Mouse (Mus musculus) central nervous system, embryonic 11.5 days (tissue): ENCODE data around the gene Rassf1. TPM values are rescaled to one million over a fixed set of nuclear protein-coding genes. Genes with fewer than 3 reads are reported as not detected.

Experiments used
- polyA plus RNA-seq: library from polyadenylated mRNA; depleted of rRNA; stranded (reverse); fragments of >200 nt; gene quantifications from 2 replicates; pipeline ENCODE4 v1.2.3, GENCODE M21; 2012; rRNA removed

Gene Rassf1
- 47.5 and 79.5 TPM in 2 replicates for polyA plus RNA-seq

DNA sequence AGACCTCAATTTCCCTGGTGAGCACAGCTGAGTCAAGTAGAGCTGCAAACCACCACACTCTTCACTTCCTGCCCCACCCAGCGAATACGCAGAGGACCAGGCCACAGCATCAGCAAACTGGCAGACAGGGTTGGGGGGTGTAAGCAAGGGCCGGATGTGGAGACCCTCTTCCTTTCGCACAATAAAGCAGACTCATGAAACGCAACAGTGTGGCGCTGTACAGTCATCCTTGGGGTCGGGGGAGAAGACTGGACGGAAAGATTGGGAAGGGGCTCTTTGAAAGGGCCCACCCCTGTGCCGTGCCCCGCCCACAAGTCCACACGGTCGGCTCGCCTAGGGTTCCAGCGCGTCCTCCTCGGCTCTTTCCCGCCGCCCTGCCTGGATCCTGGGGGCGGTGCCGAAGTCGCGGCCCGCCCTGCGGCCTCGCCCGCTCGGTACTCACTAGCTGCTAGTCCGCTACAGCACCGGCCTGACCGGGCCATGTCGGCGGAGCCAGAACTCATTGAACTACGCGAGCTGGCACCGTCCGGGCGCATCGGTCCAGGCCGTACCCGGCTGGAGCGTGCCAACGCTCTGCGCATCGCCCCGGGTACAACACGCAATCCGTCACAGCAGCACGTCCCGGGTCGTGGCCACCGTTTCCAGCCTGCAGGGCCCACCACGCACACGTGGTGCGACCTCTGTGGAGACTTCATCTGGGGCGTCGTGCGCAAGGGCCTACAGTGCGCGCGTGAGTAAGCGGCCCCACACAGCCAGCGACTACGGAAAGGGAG, at the start of gene Rassf1:
Gene Rassf1, plus strand, starts transcription at position 439 of the 773 bp plus-strand sequence.

DNA sequence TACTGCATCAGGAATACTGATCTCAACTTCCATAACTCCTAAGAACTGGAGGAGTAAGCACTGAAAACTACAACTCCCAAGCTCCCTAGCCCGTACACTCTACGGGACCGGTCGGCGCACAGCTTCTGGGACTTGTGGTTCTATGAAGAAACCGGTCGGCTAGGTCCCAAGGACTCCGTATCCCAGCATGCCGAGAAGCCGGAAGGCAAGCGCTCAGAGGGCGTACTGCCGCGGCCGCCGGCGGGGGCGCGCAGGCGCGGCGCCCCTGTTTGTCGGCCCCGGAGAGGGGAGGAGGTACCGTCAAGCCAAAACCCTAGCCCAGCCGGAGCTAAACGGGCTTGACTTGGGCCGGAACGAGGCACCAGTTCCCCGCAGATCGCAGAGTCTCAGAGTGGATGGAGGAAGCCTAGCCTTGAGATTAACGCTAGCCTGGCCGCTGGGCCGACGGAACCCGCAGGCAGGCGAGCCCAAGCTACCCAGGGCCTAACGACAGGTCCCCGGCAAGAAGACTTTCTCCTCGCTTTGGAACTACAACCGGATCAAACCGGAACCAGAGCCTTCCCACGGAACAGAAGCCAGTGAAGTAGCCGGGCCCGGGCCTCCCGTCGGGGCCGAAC, 17.5 kb upstream of the Rassf1 start, which contains the start of gene Tmem115:
Gene Tmem115, plus strand, starts transcription at position 155 of the 617 bp plus-strand sequence.

DNA sequence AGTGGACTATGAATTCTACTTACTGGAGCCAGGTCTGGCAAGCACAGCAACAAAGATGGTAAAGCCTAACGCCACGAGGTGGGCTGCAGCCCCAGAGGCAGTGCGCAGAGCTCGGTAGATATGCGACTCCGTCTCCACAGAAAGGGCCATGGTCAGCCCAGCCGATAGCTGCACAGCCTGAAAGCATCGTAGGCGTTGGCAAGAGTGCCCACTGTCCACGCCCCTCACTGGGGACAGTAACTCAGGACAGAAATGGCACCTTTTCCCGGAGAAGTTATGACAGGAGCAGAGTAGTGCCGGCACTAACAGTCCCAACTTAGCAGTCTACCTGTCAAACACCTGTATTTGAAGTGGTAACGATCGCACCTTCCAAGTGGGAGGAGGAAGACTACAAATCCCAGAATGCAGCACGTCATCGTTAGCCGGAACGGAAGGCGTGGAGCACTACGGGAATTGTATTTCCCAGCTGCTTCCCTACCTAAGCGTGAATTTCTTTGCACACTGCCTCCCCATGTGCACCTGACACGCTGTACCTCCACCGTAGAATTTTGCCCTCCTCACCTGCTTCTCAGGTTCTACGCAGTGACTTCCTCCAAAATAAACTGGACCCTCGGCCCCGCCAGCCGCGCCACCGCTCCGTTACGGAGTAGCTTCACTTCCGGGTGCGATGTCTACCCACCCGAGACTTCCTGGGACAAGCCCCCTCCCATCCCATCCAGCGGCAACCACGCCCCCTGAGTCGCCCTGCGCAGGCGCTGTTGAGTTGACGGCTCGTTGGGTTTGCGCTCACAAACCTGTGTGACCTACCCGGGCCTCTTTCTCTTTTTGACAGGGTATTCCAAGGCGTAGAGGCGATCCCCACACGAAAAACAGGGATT, 9.6 kb upstream of the Rassf1 start, which contains the start of the genes Cyb561d2 and Nprl2:
Gene Cyb561d2, minus strand, starts transcription at position 720 of the 878 bp plus-strand sequence.
Gene Nprl2, plus strand, starts transcription at position 753 of the 878 bp plus-strand sequence.

DNA sequence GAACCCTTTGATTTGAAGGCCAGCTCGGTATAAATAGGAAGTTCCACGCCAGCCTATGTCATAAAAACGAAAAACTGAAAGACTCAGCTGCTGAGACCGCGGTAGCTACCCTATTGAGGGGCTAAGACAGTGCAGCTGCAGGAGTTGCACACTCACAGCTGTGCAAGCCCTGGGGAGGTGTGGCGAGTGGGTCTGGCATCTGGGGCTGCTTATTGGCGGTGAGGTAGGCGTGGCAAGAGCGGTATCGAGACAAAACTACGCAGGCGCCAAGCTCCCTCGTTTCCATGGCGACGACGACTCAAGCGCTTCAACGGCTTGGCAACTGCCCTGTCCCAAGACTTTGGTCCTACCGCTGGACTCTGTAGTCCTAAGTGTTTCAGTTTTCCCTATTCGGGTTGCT, 4.3 kb upstream of the Rassf1 start, which contains the start of gene Zmynd10:
Gene Zmynd10, plus strand, starts transcription at position 273 of the 400 bp plus-strand sequence.

DNA sequence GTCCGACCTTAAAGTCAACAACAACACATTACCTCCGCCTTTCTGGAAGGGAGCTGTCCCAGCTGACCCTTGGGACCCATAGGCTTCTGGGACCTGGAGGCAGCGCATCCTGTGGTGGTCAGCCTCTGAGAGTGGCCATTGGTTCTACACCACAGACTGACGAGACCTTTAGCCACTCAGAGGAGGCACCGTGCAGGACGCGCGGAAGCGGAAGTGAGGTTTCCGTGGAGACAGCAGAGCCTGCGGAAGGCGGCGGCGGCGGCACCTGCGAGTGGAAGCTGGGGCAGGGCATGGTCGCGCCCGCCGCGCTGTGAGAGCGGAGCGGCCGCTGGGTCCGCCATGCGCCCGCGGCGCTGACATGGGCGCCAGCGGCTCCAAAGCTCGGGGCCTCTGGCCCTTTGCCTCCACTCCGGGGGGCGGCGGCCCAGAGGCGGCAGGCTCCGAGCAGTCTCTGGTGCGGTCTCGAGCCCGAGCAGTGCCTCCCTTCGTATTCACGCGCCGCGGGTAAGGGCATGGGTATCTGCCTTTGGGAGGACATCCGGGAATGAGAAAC, 11.8 kb downstream of the Rassf1 start, which contains the start of gene Tusc2:
Gene Tusc2, plus strand, starts transcription at position 227 of the 553 bp plus-strand sequence.

DNA sequence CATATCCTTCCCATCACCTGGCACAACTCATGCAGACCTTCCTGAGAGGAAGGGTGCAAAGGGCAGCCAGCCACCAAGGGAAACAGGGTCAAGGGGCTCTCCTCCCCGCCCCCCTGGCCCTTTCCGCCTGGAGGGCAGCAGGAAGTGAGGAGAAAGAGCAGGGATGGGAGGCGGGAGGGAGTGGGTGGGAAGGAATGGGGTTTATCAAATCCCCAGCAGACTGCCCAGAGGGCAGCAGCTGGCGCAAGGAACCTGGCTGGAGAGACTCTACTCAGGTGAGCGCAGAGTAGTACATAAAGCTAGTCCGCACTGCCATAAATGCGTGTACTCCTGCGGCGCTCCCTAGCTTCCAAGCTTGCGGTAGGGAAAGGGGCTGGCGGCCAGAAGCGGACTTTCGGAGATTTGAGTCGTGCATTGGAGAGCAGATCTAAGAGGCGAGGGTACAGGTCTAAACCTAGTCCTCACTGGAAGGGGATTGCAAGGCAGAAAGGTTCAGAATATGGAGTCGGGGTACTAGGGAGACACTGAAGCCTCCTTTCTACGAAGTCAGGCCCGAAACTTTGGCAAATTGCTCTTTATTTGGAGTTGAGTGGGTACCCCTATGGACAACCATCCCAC, 16.5 kb downstream of the Rassf1 start, which contains the start of gene Hyal2:
Gene Hyal2, plus strand, starts transcription at position 244 of the 618 bp plus-strand sequence.

DNA sequence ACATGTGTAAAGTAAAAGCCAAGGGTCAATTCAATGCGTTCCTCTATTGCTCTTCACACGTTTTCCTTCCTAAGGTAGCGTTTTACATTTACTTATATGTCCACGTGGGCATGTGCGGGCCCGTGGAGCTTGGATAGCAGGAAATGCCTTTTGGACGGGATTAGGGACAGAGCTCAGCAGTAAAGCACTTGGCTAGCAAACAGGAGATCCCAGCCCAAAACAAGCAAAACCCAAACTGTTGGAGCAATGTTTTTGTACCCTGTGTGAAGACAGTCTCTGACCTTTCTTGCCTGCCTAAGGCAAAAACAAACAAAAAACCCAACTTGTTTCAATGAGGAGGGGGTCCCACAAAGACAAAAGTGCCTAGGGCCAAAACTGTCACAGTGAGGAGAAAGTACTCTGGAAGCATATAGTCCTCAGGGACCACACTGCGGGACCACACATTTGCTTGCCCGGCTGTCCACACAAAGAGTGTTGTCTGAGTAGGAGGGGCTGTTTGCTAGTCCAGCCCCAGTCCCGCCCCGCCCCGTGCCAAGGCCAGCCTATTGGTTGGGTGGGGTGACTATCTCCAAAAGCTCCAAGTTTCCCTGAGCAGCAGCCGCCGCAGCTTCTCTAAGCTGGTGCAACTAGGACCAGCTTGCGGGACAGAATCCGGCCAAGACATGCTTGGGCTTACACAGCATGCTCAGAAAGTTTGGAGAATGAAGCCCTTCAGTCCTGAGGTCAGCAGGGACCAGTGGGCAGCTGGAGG, 25.2 kb downstream of the Rassf1 start, which contains the start of gene Hyal1:
Gene Hyal1, plus strand, starts transcription at position 571 of the 751 bp plus-strand sequence.

DNA sequence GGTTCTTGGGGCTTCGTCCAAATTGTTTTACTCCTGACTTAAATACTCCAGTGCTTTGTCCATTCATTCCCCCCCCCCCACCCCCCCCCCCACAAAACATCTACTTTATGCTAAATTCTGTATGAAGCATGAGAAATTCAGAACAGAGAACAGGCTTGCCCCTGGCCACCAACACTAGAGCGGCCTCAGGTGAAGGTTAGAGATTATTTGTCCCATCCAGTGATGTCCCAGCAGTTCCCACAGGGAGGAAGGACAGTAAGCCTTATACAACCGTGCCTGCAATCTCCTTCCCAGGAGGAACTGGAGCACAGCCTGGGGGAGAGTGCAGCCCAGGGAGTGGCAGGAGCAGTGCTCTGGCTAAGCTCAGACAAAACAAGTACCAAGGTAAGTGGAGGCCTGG, 27.2 kb downstream of the Rassf1 start, which contains the start of gene Naa80:
Gene Naa80, plus strand, starts transcription at position 301 of the 400 bp plus-strand sequence.

DNA sequence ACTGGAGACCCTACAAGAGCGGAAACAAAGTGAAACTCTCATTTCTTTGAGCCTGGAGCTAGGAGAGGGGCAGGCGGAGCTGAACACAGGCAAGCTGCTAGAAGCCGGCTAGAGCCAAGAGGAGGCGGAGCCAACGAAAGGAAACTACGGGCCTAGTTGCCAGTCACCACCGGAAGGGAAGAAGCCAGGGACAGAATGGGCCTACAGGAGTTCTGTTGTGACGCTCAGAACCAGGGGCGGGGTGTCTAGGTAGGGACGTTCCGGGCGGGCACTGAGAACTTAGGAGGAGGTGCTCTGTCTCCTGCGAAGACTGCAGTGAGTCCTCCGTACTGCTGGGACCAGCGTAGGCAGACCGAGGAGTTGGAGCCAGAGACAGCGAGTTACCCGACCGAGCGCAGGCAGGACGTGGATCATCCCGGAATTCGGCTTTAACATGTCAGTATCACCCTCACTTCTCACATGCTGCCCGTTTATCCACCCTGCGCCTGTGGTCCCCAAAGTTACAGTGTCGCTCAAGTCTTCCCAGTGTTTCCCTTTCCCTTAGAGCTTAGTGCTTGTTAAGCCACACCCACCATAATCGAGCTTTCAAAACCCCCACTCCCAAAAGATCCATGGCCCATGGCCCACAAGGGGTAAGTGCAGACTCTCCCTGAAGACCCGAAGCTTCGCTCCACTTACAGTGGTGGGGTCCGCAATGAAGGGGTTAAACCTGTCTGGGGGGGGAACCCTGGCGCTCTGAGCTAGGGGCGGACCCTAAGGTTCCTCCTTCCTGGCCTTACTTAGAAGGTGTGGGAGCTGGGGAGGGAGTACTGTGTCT, 29.4 kb downstream of the Rassf1 start, which contains the start of gene Hyal3:
Gene Hyal3, plus strand, starts transcription at position 318 of the 817 bp plus-strand sequence.

DNA sequence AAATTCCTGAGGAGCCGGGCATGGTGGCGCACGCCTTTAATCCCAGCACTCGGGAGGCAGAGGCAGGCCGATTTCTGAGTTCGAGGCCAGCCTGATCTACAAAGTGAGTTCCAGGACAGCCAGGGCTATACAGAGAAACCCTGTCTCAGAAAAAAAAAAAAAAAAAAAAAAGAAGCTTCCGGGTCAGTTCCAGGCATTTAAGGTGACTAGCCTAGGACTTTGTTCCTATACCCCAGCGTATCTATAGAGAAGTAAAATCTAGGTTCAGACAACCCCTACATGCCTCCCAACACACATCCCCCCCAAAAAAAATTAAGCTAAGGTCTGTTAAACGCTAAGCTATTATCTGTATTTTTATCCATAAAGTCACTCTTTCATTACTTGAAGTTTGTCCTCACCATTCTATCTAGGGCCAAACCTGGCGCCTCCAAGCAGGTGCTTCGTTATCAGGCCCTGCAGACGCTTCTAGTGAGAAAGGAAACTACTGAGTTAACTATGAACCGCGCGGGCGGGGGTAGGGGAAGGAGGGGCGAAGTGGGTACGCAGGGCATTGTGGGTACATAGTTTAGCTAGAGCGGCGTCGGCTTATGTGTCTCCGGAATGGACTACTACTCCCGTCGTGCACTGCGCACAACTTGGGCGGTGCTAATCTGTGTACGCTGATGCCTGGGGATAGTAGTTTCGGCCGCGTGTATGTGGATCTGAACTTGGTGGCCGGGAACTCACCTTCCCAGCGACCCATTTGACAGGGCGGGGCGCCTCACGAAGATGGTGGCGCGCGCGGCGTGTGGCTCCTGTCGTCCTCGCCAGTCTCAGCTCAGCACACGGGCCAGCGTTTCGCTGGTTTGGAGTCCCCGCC, 35.8 kb downstream of the Rassf1 start, which contains the start of gene Ifrd2:
Gene Ifrd2, plus strand, starts transcription at position 669 of the 859 bp plus-strand sequence.

DNA sequence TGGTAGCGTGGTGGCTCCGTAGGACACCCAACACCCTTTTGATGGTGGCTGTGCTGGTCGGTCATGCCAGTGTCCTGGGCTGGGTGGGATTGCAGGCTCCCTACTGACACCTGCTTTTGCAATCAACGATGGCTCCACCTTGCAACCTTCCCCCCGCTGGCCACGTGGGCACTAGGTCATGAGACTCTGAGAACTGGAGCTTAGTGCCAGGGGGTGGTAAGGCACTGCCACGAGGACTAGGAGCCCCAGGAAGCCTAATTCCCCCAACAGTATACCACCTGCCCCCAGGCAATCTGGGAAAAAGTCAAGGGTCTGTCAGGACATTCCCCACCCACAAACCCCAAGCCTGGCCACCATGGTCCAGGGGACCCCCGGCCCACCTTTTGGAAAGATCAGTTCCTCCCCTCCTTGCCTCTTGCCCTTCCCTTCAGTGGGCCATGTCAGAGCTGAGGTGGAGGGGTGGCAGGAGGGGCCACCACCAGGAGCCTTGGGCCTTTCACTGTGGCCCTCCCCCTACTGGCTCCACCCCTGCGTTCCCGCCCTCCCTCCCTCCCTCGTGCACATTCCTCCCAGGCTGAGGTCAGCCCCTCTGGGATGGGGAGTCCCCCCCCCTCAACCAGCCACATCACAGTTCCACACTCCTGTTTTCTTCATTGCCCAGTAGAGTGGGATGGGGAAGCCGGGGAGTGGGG, 57.5 kb downstream of the Rassf1 start, which contains the start of gene Sema3b:
Gene Sema3b, minus strand, starts transcription at position 489 of the 692 bp plus-strand sequence.

Other genes starting within 250 kb of the Rassf1 start
- gene Hemk1, start 213.2 kb upstream of the Rassf1 start, polyA plus RNA-seq, result 20.2 and 25.9 TPM in 2 replicates
- gene 6430571L13Rik, start 211.0 kb upstream of the Rassf1 start, polyA plus RNA-seq, result 1.6 and 2.2 TPM in 2 replicates
- 27.9 and 45.8 TPM in 2 replicates for gene Cacna2d2, start 151.9 kb upstream of the Rassf1 start, polyA plus RNA-seq
- gene Tmem115, start 17.6 kb upstream of the Rassf1 start, polyA plus RNA-seq, result 21.1 and 23.1 TPM in 2 replicates
- 13.6 and 13.9 TPM in 2 replicates for gene Cyb561d2, start 9.4 kb upstream of the Rassf1 start, polyA plus RNA-seq
- 31.2 and 44.2 TPM in 2 replicates for gene Nprl2, start 9.3 kb upstream of the Rassf1 start, polyA plus RNA-seq
- 2.2 and 3.4 TPM in 2 replicates for gene Zmynd10, start 4.3 kb upstream of the Rassf1 start, polyA plus RNA-seq
- 48.6 and 54.3 TPM in 2 replicates for gene Tusc2, start 11.7 kb downstream of the Rassf1 start, polyA plus RNA-seq
- 53.1 and 77.8 TPM in 2 replicates for gene Hyal2, start 16.4 kb downstream of the Rassf1 start, polyA plus RNA-seq
- 5.0 and 8.1 TPM in 2 replicates for gene Hyal1, start 25.4 kb downstream of the Rassf1 start, polyA plus RNA-seq
- gene Naa80, start 27.3 kb downstream of the Rassf1 start, polyA plus RNA-seq, result 17.3 and 24.5 TPM in 2 replicates
- gene Hyal3, start 29.3 kb downstream of the Rassf1 start, polyA plus RNA-seq, result 0.61 and 0.80 TPM in 2 replicates
- gene Ifrd2, start 36.1 kb downstream of the Rassf1 start, polyA plus RNA-seq, result 37.6 and 48.8 TPM in 2 replicates
- gene Sema3b, start 57.7 kb downstream of the Rassf1 start, polyA plus RNA-seq, result 3.2 and 5.4 TPM in 2 replicates
- 576 and 905 TPM in 2 replicates for gene Gnai2, start 83.8 kb downstream of the Rassf1 start, polyA plus RNA-seq
- 11.8 and 17.3 TPM in 2 replicates for gene Slc38a3, start 118.0 kb downstream of the Rassf1 start, polyA plus RNA-seq
- 0.21 and 0.30 TPM in 2 replicates for gene Gnat1, start 128.2 kb downstream of the Rassf1 start, polyA plus RNA-seq
- gene Sema3f, start 158.9 kb downstream of the Rassf1 start, polyA plus RNA-seq, result 65.6 and 115 TPM in 2 replicates
- 180 and 206 TPM in 2 replicates for gene Rbm5, start 219.4 kb downstream of the Rassf1 start, polyA plus RNA-seq